Mouse (Mus musculus): ENCODE data around the gene Magi3.

- TF ChIP-seq EP300 (IDR thresholded peaks at IDR 0.05) (no peak), CTCF (IDR thresholded peaks at IDR 0.05) (no peak; the same call in 1 of the 2 replicates)
Measured at GRCm38 (mm10) chr3:104019453-104019852, 200.7 kb downstream of the Magi3 start.

Measured in lung, postnatal 0 days (tissue).